Mouse (Mus musculus): Measurements from ENCODE around the gene Col19a1.

Gene Col19a1

DNA sequence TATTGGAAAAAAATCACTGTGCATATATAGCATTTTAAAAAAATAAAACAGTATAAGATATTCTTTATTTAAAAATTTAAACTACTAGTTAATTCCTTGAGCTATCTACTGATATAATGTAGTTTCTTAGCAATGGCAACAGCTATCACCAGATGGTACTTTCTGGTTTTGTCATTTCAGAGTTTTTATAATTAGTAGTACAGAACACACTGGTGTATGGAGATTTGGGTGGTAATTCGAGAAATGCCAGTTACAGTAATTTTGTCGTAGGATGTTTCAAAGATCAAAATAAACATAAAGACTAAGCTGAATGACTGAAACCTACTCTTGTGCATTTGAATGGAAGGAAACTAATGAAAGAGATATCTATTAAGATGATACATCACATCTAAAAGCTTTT is 129.3 kb downstream of the Col19a1 start:
- no peak for DNase-seq

DNA sequence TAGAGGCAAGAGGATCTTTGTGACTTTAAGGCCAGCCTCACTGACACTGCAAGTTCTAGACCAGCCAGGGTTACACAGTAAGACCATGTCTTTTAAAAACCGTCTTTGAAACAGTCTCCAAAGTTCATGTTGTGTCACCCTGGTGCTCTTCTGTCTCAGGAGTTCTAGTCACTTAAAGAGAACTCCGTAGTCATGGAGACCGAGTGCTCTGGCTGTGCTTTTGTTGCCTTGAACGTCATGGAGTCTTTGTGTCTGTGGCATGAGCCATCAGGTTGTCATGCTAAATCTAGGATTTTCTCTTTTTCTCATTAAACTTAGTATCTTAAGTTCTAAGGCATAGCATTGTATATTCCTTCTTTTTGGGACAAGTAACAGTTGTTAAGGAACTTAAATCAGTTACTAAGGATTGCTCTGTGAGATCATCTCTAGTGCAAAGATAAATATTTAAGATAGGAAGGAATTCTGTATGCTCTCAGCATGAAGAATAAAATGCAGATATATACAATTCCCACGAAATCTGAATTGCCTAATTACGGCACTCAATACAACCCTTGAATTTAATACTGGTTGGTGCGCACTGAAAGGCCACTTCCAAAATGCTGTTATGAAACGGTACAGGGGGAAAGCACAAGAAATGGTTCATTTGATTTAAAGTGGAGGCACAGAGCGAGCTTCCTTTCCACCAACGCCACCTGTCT is 134.6 kb downstream of the Col19a1 start:
- DNase-seq: no peak

DNA sequence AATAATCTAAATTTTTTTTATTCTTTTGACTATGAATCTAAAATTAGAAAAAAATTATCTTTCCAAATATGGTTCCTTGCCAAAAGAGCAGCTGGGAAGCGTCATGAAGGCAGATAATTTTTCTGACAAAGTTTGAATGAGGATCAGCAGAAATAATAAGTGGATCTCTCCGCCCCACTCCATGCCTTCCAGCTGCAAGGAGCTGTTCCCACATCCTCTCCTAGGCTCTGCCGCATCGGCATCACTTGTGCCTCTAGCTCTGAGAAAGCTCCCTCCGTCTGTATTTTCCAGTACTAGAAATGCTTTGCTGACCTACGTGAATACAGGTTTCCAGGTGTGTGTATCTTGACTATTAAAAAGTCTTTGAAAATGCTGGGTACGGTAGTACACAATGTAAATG is 135.1 kb downstream of the Col19a1 start:
- DNase-seq: no peak

DNA sequence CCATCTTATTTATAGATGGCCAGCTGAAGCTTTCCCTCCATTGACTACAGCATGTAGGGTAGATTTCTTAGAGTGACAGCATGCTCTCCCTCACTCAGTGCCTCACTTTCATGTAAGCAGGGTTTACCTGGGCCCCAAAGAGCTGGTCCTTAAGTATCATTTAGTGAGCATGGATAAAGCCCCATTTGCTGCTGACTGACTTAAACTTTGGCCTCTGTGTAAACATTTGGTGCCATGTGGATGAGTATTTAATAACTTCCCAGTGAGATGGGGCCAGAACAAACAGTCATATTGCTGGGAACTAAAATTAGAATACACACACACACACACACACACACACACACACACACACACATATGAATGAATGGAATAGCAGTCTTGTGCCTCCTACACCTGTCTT is 149.8 kb downstream of the Col19a1 start:
- DNase-seq: no peak

DNA sequence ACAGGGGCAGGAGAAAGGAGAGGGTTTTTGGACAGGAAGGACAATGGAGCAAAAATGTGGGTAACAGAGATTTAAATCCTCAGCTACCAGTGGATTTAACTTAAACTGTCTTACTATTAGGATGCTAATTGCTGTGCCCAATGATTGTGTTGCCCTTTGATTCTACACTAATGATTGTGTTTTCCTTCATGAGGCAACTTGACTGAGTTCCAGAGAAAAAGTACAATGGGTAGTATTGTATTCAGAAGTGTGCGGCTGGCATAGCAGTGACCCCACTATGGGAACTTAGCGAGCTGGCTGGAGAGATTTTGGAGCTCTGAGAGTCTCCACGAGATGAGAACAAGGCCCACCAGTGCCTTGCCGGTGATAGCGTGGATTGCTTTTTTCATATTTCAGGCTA is 159.0 kb downstream of the Col19a1 start:
- DNase-seq: no peak

DNA sequence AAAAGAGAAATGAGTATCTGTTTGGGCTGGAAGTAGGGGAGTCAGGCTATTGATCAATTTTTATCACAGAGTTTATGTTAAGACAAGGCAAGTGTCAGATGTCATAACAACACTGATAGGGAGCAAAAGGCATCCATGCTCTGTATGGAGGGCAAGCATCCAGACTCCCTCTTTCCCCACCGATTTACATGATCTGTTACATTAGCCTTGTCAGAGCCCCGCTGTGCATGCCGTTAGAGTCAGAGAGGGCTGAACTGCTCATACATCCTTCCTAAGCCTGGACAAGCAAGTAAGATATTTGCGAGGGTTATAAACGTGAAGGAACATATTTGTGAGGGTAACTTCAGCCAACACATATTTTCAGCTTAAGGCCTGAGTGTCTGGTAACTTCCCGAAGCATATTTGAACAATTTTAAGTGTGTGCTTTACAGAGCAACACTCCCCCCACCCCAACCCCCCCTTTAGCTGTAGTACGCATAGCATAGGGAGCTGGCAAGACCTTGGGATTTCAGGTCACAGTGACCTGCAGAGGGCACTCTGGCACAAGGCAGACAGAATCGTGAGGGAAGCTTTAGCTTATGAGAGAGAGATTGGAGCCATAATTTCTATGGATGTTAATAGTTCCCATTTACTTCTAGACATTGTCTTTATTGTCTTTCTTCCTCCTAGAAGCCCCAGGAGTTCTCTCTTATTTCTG is 209.0 kb downstream of the Col19a1 start:
- peak; percentile 34 to 39 for DNase-seq

DNA sequence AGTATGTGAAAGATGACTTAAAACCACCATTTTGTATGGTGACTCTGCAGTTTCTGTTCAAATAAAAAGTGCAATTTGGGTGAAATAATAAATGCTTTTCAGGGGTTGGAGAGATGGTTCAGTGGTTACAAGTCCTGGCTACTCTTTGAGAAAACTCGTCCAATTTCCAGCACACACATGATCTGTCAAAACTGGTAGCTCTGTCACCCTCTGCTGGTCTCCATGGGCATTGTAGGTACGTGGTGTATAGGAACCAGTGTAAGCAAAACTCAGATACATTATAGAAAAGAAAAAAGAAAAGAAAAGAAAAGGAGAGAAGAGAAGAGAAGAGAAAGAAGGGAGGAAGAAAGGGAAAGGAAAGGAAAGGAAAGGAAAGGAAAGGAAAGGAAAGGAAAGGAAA is 212.4 kb downstream of the Col19a1 start:
- peak; percentile 45 to 70 for DNase-seq

DNA sequence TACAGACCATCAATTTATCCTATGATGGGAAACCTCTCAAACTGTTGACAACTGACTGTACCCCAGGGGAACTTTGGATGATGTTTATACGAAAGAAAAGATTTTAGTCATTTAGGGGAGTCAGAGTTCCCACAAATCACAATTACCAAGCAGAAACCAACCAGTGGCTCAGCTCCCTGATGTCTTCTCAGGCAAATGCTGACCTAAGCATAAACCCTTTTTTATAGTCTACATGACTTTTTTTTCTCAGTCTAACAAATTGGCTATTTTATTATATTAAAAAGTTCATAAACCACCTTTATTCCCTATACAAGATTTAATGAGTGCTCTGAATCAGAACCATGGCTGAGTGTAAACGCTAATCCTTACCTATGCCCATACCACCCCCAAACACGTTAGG is 213.6 kb downstream of the Col19a1 start:
- DNase-seq: no peak

DNA sequence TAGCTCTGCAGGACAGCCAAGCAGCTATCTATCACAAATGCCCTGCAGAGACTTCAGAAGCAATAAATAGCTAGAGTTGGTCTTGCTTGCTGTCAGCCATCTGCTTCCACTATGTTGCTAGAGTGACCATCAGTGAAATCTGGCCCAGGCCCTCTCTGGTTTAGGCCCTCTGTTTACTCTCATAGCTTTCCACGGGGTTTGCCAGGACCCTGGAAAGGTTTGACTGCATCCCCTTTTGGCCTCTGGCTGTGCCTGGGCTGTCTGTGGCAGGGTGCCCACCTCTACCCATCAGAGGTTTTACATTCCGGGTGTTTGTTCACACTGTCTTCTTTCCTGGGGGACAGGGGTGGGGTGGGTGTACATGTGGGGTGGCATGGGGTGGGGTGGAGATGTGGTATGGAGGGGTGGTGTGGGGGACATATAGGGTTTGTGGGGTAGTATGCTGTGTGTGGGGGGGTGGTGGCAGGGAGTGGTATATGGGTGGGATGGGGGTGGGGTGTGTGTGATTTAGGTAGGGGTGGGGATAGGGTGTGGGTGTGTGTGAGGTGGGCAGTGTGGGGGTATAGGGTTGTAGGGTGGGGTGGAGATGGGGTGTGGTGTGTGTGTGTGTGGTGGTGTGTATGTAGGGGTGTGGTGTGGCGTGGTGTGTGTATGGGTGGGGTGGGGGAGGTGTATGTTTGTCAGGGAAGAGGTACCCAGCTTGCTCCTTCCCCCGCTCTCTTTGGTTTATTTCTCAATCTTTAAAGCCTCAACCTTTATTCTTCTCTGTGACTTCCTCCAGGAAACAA is 214.6 kb downstream of the Col19a1 start:
- DNase-seq: no peak

DNA sequence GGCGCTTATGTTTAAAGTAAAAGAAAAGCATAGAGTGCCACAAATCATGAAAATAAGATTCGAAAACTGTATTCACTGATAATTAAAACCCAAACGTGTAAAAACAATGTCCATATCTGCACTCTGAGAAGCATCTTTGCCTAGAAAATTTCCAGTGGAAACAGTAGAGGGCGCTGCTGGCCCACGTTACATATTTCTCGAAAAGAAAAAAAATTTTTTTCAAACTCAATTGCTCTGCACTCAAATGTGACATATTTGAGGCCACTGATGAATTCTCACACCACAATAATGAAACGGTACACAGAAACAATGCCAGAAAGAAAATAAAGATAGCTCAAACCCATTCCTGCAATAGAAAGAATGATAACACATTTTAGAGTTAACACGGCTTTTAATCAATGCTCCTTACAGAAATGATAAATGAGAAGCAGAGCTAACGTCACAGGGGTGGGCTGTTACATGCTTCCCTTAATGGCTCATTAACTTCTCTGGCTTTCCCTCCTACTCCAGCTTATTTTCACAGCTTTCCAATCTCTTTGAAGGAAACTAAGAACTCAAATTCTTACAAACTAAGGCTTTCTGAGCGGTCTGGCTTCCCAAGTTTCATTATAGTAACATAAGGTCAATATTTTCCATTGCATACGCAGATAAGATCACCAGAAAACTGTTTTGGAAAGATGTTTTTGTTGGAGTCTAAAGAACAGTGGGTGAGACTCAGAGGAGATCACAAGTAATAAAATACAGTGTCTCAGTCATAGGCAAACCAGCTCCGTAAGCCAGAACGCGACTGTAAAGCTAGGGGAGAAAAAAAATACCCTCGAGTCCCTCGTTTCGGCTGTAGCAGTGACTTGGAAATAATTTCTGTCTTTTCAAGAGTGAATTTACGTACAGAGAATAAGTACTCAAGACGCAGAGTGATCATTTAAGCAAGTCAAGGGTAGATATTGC is 219.4 kb downstream of the Col19a1 start:
- peak in 1 of 2 experiments; percentile 32 for DNase-seq

DNA sequence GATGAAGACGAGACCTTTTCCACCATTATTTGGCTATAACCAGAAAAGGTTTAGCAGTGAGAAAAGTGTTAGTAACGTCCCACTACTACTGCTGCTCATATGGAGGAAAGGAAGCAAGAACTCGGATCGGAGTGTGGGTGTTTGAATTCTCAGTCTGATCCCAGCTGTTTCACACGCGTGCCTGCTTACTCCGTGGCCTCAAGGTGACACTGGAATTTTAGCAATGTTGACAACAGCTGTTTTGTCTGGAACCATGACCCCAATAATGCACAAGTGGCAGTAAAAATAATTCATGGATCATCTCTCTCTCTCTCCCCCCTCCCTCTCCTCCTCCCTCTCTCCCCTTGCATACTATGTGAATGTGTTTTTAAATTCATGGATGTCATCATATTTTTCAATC is 222.5 kb downstream of the Col19a1 start:
- DNase-seq: no peak

DNA sequence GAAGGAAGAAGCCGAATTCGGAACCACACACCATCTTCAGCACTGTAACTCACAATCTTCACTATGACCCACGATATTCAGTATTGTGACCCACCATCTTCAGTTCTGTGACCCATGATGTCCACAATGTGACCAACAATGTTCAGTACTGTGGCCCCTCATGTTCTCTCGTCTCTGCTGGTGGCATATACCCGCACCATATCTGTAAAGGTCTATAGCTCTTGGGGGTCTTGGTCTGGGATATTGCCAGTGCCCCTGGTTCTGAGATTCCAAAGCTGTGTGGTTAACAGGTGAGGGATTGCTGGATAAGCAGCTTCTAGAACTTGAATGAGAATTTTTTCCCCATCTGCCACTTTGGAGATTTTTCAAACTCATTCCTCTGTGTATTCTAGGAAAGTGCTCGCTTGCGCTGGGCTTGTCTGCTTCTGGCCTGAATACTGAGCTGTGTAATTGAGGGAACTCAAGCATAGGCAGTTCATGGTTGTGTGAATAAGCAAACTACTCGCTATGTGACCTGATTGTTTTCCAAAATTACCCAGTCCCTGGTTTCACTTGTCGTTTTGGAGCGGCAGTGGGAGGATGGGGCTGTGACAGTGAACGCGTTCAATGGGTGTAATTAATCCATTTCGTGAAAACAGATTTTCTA is 225.2 kb downstream of the Col19a1 start:
- no peak for DNase-seq

DNA sequence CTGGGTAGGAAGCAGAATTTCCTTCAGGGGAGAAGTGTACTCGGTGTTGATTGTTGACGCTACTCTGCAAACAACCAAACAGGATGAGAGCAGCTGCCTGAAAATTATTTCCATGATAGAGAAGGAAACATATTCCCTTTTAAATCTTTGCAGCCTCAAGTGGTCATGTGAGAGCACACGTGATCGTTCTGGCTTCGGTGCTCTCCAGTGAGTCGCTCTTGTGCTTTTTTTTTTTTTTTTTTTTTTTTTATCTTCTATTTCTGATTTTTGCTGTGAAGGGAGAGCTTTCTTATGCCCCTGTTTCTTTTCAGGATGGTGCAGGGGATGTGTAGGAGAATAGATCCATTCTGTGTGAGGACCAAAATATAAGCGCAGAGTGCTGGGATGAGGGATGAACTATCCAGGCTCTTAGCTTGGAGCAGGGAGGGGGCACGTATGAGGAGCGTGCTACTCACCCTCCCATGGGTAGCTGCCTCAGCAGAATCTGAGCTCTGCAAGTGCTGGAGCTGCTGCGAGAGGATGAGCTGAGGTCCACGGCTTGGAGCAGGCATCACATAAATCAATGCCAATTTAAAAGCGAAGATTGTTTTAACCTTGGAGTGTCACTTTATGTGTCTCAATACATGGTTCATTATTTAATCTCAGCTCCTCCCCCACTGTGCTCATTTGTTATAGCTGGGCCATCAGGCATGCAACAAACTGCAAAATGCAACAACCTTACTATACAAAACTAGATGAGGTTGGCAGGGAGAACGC is 237.6 kb downstream of the Col19a1 start:
- DNase-seq: no peak

DNA sequence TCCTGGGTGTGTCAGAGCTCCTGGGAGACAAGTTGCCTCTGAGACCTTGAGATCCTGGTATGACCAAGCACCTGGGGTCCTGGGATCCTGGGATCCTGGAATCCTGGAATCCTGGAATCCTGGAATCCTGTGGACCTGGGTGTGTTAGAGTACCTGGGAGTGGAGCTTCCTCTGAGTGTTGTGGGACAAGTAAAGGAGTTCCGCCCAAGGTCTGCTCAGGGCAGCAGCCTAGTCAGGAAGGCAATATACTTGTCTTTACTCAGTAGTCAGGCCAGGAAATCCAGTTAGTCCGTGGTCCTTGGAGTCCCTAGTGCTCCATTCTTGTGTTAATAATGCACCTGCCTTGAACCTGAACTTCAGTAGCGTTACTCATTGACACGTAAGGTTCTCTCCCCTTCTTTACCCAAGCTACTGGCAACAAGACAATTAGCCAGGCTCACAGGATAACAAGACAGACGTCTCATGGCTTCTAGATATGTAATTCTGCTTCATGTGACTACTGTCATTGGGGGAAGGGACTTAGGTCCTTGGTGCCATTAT is 239.6 kb downstream of the Col19a1 start:
- DNase-seq: peak in 1 of 2 experiments; percentile 43

DNA sequence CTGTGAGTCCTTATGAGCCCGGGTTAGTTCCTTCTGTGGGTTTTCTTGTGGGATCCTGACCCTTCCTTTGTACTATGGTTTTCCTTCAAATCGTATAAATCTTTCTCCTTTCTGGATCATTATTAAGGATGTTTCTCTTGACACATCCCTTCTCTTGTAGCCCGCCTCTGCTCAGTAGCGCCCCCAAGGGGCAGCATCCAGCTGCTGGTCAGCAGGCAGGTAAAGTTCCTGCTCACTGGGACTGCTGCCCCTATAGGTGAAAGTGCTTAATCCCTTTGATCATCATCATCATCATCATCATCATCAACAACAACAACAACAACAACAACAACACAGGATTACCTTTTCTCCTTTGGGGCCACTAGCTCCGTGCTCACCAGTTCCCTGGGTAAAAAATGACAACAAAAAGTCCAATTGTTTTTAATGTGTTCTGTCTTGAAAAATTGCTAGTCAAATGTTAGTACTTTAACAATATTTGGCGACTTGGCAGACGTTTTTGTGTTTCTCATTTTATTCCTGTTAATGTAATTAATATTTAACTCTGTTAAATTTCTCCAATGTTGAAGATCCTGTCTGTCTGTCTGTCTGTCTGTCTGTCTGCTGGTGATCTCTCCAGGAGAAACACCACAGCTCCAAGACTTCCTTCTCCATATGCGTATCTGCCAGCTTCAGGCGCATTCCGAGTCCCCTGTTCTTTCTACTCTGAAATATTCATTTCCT is 249.6 kb downstream of the Col19a1 start:
- peak in 1 of 2 experiments; percentile 36 for DNase-seq

DNA sequence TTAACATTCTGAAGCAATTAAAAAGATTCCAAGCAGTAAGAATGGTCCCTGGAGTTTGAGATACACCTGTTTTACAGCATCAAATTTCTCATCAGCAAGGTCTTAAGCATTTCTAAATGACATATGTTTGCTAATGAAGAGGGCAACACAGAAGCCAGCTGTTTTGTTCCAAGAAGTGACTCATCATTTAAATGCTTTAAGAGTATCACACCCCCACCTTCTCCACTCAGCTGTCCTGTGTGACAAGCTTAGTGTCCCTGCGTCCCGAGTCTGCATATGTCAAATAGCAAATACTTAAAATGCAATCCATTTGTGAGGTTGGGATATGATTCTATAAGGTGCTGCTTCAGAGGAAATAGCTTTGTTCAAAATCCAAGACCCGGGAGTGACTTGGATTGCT is 251.2 kb downstream of the Col19a1 start:
- no peak for DNase-seq

DNA sequence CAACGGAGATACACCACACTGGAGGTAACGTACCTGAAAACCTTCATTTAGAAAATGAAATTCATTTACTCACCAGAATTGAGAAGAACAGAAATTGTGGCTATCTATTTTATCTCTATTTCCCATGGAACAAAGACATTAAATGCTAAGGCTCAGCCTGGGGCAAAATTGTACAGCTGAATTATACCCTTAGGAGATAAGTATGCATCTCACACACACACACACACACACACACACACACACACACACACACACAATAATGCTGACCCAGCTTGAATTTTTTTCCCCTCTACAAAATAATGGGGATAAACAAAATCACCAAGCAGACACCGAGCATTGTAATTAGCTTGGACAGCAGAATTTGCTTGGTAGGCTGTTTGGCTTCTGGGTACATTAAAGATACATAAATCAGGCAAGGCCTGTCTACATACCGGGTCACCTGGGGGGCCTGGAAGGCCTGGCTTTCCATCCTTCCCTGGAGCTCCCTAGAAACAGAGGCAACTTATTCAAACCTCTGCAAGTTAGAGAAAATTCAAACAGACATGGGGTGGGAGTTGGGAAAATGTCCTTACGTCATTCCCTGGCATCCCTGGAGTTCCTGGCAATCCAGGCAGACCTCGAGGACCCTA is 270.2 kb downstream of the Col19a1 start:
- no peak for DNase-seq

DNA sequence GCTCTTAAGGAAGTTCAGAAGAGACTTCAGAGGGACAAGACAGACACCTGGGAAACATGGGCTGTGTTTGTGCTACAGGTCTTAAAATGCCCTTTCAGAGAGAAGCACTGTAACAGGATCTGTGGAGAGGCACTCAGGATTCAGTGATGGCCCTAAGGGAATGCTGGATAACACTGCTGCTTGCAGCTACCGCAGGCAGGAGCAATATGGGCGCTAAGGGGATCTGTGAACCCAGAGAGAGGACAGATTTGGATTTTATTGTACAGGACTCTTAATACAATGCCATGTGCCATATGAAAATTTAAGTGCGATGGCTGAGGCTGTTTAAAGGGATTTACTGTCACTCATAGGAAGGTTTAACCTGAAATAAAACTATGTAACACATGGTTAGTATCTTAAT is 270.8 kb downstream of the Col19a1 start:
- DNase-seq: no peak

DNA sequence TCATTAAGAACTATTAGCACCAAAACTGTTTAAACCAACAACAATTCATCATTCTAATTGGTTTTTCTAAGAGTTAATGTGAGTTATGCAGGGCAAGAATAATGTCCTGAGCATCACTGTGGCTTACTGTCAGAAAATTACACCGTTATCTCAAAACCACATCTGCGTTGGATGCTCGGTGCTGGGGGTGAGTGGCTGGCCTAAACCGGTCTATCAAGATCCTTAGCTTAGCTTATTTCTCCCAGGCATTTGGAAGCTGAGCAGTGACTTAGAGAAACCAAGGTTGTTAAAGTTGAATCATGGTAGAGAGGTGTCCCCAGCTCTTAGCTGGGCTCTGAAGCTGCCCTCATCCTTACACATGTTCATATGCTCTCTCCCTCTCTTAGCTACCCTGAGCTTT is 276.4 kb downstream of the Col19a1 start:
- DNase-seq: no peak

DNA sequence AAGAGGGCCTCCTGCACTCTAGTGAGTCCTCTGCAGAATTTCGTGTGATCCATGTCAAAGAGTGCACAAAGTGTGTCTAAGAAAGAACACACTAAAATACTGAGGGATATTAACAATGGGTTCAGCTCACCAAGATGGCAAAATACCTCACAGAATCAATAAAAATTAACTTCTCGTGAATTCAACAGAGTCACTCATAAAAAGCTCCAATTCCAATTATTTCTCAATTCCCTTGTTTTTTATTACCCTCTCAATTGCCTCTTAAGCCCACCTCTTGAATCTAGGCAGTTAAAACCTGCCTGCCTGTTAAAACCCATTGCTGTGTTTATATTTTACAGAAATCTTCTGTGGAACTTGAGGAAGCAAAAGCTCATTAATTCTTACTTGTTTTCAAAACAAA is 277.1 kb downstream of the Col19a1 start:
- DNase-seq: no peak

Data from kidney, postnatal 25 days (tissue).